Mouse (Mus musculus) erythroblast, embryonic 14.5 days (primary cell): ENCODE data around the gene Dnlz. TPM values are rescaled to one million over a fixed set of nuclear protein-coding genes. Genes with fewer than 3 reads are reported as not detected.
A peak's percentile ranks its signal among the peaks of the same experiment; 100 is the strongest.

ENCODE experiments used
- H3K27me3 ChIP-seq: 2 replicates; pipeline ENCODE4 v1.6.1; 2012; ENCODE audit warnings: inconsistent platforms; ENCODE audit not compliant: control insufficient read depth
- H3K36me3 ChIP-seq: 2 replicates; pipeline ENCODE4 v1.6.1; 2012; ENCODE audit warnings: mild to moderate bottlenecking, inconsistent platforms; ENCODE audit not compliant: control insufficient read depth
- H3K4me1 ChIP-seq: 2 replicates; pipeline ENCODE4 v1.6.1; 2012; ENCODE audit warnings: inconsistent platforms; ENCODE audit not compliant: control insufficient read depth
- H3K4me3 ChIP-seq: replicated peaks from 2 replicates; pipeline ENCODE3; 2012; ENCODE audit warnings: moderate library complexity, mild to moderate bottlenecking, inconsistent platforms
- H3K9me3 ChIP-seq: 2 replicates; pipeline ENCODE4 v1.6.1; 2012; ENCODE audit warnings: low read length, inconsistent platforms, mixed read lengths; ENCODE audit not compliant: control insufficient read depth
- GATA1 ChIP-seq: IDR thresholded peaks from 2 replicates; pipeline ENCODE4 v1.6.1; 2012; ENCODE audit warnings: low read length, inconsistent platforms, mixed read lengths
- TAL1 ChIP-seq: IDR thresholded peaks from 3 replicates; pipeline ENCODE4 v1.6.1; 2012; ENCODE audit warnings: low read length, inconsistent platforms, mixed read lengths
- polyA plus RNA-seq: library from polyadenylated mRNA; stranded (reverse); fragments of >175 nt; gene quantifications from 2 replicates; pipeline ENCODE4 v1.2.3, GENCODE M21; 2012

Gene Dnlz
- polyA plus RNA-seq, 1 experiment: 1.4 TPM

DNA sequence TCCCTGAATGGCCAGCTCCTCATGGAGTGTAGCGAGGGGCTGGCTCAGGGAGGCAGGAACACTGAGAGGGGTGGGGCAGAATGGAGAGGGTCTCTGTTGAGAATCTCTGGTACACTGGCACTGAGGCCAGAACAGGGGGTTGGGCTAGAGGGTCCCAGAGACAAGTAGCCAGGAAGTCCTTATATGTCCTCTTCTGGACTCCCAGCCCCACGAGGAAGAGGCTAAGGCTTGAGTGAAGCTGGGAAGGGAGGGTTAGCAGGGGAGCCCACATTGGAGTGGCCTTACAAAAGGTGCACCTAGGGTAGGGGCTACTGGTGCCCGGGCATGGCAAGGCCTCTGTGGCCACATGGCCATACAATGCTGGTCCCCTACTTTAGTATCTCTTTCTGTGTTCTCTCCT lies 34.5 kb downstream of the Dnlz start:
- Histone ChIP-seq H3K4me1 (peaks cover 10% of the 10 kb centered on the region), H3K4me3 (no peak overlapping the region), H3K36me3 (no peaks in the 10 kb centered on the region), H3K27me3 (peaks cover 25% of the 10 kb centered on the region), H3K9me3 (no peaks in the 10 kb centered on the region)
- TF ChIP-seq TAL1 (no peak), GATA1 (no peak)

DNA sequence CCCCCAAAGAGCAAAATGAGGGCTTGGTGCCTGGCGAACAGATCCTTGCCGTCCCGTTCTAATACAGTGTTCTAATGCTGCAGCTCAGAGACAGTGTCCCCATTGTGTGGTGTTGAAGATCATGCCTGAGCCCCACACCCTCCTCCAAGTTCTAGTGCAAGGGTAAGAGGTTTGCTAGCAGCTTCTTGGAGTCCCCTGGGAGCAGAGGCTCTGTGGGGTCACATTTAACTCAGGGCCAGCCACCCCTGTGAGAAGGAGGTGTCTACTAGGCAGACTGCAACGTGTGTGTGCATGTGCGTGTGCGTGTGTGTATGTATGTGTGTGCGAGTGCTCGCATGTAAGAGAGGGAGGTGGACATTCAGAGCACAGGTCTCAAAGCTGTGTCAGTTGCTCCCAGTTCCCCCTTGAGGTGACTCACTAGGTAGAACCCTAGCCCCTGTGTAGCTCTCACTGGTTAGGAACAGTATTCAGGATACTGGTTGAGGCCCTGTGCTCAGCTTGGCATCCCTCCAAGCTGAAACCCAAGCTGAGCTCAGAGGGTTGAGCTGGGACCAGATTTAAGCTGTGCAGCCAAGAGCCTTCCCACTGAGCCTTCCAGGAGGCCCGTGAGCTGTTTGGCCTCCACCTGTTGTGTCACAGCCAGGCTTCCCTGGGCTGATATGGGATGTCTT lies 35.2 kb downstream of the Dnlz start:
- H3K9me3 ChIP-seq: no peaks in the 10 kb centered on the region
- H3K4me3 ChIP-seq: no peak overlapping the region
- TF ChIP-seq TAL1 (no peak), GATA1 (no peak)
- peaks cover 25% of the 10 kb centered on the region for H3K27me3 ChIP-seq
- H3K36me3 ChIP-seq: no peaks in the 10 kb centered on the region
- H3K4me1 ChIP-seq: peaks cover 10% of the 10 kb centered on the region

DNA sequence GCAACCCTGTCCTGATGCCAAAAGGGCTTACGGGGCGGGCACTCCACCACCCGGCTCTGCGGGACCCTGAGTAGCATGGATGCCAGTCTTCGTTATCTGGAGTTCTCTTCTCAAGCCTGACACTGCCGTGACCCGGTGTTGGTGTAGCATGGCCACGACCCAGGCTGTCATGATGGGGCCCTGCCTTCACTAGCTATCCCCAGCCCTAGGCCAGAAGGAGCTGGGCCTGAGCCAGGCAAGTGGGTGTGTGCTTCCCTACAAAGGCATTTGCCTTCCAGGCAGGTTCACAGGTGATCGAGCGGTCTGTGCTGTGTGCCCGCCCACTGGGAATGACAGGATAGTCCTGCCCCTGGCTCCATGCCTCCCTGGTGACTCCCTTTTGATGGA lies 36.0 kb downstream of the Dnlz start:
- Histone ChIP-seq H3K9me3 (no peaks in the 10 kb centered on the region), H3K27me3 (peaks cover 25% of the 10 kb centered on the region), H3K4me1 (peaks cover 10% of the 10 kb centered on the region), H3K36me3 (no peaks in the 10 kb centered on the region), H3K4me3 (peak overlapping the region; percentile 54)
- TF ChIP-seq TAL1: no peak
- no peak for TF ChIP-seq GATA1

DNA sequence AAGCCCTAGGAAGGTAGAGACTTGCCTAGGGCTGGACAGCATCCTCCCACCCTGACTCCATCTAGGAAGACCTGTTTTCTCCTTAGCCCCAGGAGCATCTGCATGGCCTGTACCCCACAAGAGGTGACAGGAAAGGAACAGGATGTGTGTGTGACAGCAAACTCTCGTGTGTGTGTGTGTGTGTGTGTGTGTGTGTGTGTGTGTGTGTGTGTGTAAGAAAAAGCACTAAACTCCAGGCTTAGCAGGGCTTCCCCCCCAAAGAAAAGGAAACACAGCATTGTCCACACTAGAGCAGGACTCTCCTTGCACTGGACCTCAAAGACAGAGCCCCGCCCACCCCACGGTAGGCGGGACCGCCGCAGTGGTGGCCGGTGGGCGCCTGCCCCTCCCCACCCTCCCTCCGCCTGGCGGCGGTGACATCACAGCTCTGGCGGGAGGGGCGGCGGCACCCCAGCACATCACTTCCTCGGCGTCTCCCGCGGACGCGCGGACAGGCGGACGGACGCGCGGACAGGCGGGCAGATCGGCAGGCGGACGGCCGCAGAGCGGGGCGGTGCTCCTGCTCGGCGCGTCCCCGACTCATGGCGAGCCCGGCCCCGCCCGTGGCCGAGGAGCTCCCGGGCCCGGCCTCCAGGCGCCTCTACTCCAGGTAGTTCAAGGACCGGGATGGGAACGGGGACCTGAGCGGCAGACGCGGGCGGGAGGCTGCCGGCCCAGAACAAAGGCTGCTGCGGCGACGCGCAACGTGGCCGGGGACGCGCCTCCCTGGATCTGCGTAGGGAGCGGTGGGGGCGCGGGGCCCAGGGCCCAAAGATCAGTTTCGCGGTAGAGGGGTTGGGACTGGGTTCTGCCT lies 36.6 kb downstream of the Dnlz start, which contains the start of gene Gpsm1:
Gpsm1 (plus strand) TSS at position 444 of the 853 bp plus-strand sequence.
- no peak for TF ChIP-seq GATA1
- TF ChIP-seq TAL1: no peak
- H3K4me3 ChIP-seq: peak within 1 kb of the TSS; percentile 54
- H3K9me3 ChIP-seq: no peaks in the 10 kb centered on the region
- H3K27me3 ChIP-seq: peaks cover 25% of the 10 kb centered on the region
- H3K36me3 ChIP-seq: no peaks in the 10 kb centered on the region
- peaks cover 10% of the 10 kb centered on the region for H3K4me1 ChIP-seq

DNA sequence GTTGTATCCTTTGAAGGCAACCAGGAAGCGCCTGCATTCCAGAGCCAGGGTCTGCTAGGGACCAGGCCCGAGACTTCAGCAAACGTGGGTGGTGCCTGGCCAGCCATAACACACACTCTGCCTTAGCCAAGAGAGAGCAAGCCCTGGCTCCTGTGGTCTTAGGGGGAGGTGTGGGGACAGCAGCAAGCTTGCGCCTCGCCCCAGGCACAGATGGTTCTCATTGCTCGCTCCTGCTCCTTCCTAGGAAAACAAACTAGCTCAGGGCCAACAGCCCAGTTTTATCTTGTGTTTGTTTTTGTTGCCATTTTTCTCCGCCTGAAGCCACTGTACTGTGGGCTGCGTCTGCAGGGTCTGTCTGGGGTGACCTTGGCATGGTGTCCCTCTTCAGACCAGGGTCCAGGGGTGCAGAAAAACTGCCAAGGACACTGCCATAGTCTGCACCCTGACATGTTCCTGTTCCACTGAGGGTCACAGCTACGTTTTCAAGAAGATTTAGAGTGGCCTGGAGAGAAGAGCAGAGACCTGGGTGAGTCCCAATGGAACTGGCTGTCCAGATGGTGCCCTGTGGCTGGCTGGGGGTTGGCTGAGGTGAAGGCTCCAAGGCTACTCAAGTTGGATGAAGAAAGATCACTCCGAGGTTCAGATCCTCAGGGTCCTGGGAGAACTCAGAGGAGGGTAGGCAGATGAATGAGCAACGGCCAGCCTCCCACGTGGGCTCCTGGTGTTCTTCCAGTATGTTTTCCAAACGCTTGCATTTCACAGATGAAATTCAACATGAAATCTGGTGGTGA lies 37.4 kb downstream of the Dnlz start:
- TF ChIP-seq TAL1 (no peak), GATA1 (no peak)
- H3K27me3 ChIP-seq: peaks cover 25% of the 10 kb centered on the region
- no peak overlapping the region for H3K4me3 ChIP-seq

DNA sequence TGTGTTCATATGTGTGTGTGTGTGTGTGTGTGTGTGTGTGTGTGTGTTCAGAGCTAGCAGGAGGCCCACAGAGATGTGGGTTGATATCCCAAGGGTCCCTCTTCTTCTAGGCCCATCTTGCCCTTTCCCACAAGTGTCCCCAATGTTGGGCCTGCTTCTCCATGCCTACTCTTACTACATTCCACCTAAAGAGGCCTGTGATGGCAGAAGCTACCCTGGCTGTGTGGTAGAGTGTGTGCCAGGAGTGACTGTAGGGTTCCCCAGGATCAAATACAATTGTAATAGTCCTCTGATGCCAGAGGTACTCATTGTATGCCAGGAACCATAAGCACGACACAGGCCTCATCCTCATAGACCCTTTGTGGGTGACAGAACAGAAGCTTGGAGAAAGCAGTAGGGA lies 38.5 kb downstream of the Dnlz start:
- Histone ChIP-seq H3K27me3 (peaks cover 25% of the 10 kb centered on the region), H3K4me3 (no peak overlapping the region), H3K36me3 (no peaks in the 10 kb centered on the region), H3K4me1 (peaks cover 10% of the 10 kb centered on the region), H3K9me3 (no peaks in the 10 kb centered on the region)
- TF ChIP-seq TAL1 (no peak), GATA1 (no peak)

More for the DNA sequence above, 37.4 kb downstream of the Dnlz start:
- Histone ChIP-seq H3K4me1 (peaks cover 10% of the 10 kb centered on the region), H3K9me3 (no peaks in the 10 kb centered on the region), H3K36me3 (no peaks in the 10 kb centered on the region)

DNA sequence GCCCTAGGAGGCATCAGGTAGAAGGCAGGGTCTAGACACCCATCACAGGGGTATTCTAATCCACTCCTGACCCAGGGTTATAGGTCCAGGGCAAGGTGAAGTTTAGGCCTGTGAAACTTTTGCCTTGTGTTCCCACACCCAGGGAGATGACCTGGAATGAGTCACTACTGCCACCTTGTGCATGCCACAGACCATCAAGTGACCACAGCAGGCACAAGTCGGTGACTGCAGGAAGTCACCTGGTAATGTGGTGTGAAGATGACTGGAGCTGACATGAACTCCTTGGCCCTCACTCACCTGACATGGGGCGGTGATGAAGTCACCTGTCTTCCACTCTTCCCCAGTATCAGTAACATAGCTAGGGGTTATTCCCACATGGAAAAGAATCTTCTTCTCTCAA lies 39.1 kb downstream of the Dnlz start:
- Histone ChIP-seq H3K4me3 (no peak overlapping the region), H3K4me1 (peaks cover 10% of the 10 kb centered on the region), H3K9me3 (no peaks in the 10 kb centered on the region), H3K27me3 (peaks cover 25% of the 10 kb centered on the region), H3K36me3 (no peaks in the 10 kb centered on the region)
- no peak for TF ChIP-seq GATA1
- no peak for TF ChIP-seq TAL1

DNA sequence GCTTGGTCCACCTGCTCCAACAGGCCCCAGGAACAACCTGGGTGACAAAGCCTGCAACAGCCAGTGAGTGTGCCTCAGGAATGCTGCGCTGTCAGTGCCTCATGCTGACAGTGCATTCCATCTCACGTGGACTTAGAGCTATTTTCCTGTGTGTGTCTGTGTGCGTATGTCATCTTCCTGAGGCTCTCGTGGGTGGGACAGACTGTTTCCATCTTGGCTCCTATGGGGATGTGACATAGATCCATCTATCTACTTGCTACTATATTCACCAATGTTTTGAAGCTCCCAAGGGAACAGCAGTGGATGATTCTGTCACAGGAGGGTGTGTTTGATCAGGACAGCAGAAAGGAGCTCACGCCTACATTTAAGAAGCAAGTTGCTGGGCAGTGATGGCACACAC lies 40.0 kb downstream of the Dnlz start:
- TF ChIP-seq GATA1: no peak
- TF ChIP-seq TAL1: no peak
- Histone ChIP-seq H3K4me1 (peaks cover 10% of the 10 kb centered on the region), H3K9me3 (no peaks in the 10 kb centered on the region), H3K4me3 (no peak overlapping the region), H3K27me3 (peaks cover 24% of the 10 kb centered on the region), H3K36me3 (no peaks in the 10 kb centered on the region)

DNA sequence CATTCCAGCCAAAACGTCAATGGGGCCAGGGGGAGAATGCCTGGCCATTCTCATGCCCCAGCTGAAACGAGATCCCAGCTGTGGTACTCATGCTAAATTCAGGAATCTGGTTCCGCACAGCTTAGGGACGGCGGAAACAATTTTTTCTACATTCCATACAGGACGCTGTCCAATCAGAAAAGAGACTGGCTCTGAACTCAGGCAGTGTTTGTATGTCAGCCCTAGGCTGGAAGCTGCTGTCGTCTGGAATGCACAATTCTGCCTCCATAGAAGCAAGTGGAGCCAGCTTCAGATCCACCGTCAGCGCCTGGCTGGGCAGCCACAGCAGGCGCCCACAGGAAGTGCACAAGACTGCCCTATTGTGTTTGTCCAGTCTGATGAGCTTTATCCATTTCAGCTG lies 42.2 kb downstream of the Dnlz start:
- H3K36me3 ChIP-seq: no peaks in the 10 kb centered on the region
- H3K9me3 ChIP-seq: no peaks in the 10 kb centered on the region
- no peak overlapping the region for H3K4me3 ChIP-seq
- H3K27me3 ChIP-seq: peaks cover 3% of the 10 kb centered on the region
- no peaks in the 10 kb centered on the region; the same call in 1 of the 2 replicates for H3K4me1 ChIP-seq
- TF ChIP-seq GATA1 (no peak), TAL1 (no peak)
